Mouse (Mus musculus) small intestine, adult 2 months (tissue): ENCODE measurements around the gene Postn. TPM values are rescaled to one million over a fixed set of nuclear protein-coding genes. Genes with fewer than 3 reads are reported as not detected.

Experiments
- H3K27ac ChIP-seq: fragments of 200-500 bp; 2 replicates; pipeline ENCODE4 v1.5.1; 2012; ENCODE audit warnings: low read depth, low read length, control low read depth, inconsistent platforms; ENCODE audit not compliant: insufficient read depth
- H3K27me3 ChIP-seq: fragments of 200-500 bp; 2 replicates; pipeline ENCODE4 v1.6.1; 2012; ENCODE audit warnings: mild to moderate bottlenecking, moderate library complexity, low read length, inconsistent platforms; ENCODE audit not compliant: control insufficient read depth, insufficient read depth
- H3K36me3 ChIP-seq: fragments of 200-500 bp; 2 replicates; pipeline ENCODE4 v1.6.1; 2012; ENCODE audit warnings: mild to moderate bottlenecking, low read length, control low read depth, inconsistent platforms; ENCODE audit not compliant: control insufficient read depth, insufficient read depth
- H3K4me1 ChIP-seq: fragments of 200-500 bp; 2 replicates; pipeline ENCODE4 v1.6.1; 2012; ENCODE audit warnings: low read length, inconsistent platforms, mixed read lengths; ENCODE audit not compliant: control insufficient read depth, insufficient read depth, insufficient read length
- H3K4me3 ChIP-seq: fragments of 200-500 bp; 2 replicates; pipeline ENCODE4 v1.5.1; 2012; ENCODE audit warnings: low read depth, mild to moderate bottlenecking, control low read depth, inconsistent platforms, low read length, moderate library complexity
- CTCF ChIP-seq: fragments of 200-500 bp; IDR thresholded peaks from 2 replicates; pipeline ENCODE4 v1.5.1; 2012; ENCODE audit warnings: low read depth, mild to moderate bottlenecking, control low read depth, inconsistent platforms, low read length, moderate library complexity, mixed read lengths; ENCODE audit not compliant: insufficient replicate concordance, insufficient read length; ENCODE audit errors: extremely low read depth
- POLR2A ChIP-seq: fragments of 200-500 bp; IDR thresholded peaks from 2 replicates; pipeline ENCODE4 v1.6.1; 2012; ENCODE audit warnings: low read depth, mild to moderate bottlenecking, control low read depth, inconsistent platforms, low read length, moderate library complexity
- WGBS: fragments of 180-500 bp; shearing (Covaris S2); methylation state at CpG from one replicate; pipeline ENCODE4 v1.1.7; 2018; 5-methylcytosine and 5-hydroxymethylcytosine counted together
- polyA plus RNA-seq: library from polyadenylated mRNA; depleted of rRNA; stranded (reverse); fragments of >200 nt; gene quantifications from 2 replicates; pipeline ENCODE4 v1.2.3, GENCODE M21; 2012; rRNA removed

Gene Postn
- 3.0 and 3.9 TPM in 2 replicates for polyA plus RNA-seq

- Histone ChIP-seq H3K27me3 (no peaks in the 10 kb centered on the region), H3K36me3 (no peaks in the 10 kb centered on the region), H3K4me3 (0 out of 2 replicates have a peak within 1 kb of the TSS, but pooled peaks have one; percentile 15), H3K27ac (peak within 1 kb of the TSS; percentile 28; the same call in 1 of the 2 replicates), H3K4me1 (no peaks in the 10 kb centered on the region)
- WGBS: 49% methylated on average over 6 of the region's 6 CpGs
- TF ChIP-seq CTCF (no peak), POLR2A (no peak)
Measured at GRCm38 (mm10) chr3:54360897-54361296, at the start of gene Postn. Gene Postn (plus strand): TSS chr3:54361109.

- WGBS: 49% methylated on average over 2 of the region's 2 CpGs
- Histone ChIP-seq H3K27me3 (no peaks in the 10 kb centered on the region), H3K36me3 (no peaks in the 10 kb centered on the region), H3K4me3 (no peak overlapping the region), H3K27ac (no peak overlapping the region), H3K4me1 (no peaks in the 10 kb centered on the region)
- TF ChIP-seq POLR2A: no peak
- TF ChIP-seq CTCF: no peak
Measured at GRCm38 (mm10) chr3:54314055-54314454, 46.9 kb upstream of the Postn start.

GRCm38 (mm10) chr3:54352891-54353652 is 7.8 kb upstream of the Postn start:
- WGBS: 25% methylated on average over 9 of the region's 9 CpGs
- H3K4me1 ChIP-seq: no peaks in the 10 kb centered on the region
- H3K36me3 ChIP-seq: no peaks in the 10 kb centered on the region
- TF ChIP-seq CTCF (peak; percentile 74), POLR2A (no peak)
- H3K27ac ChIP-seq: no peak overlapping the region
- H3K27me3 ChIP-seq: no peaks in the 10 kb centered on the region
- H3K4me3 ChIP-seq: no peak overlapping the region

GRCm38 (mm10) chr3:54357561-54357960 is 3.3 kb upstream of the Postn start:
- Histone ChIP-seq H3K27me3 (no peaks in the 10 kb centered on the region), H3K4me1 (no peaks in the 10 kb centered on the region), H3K36me3 (no peaks in the 10 kb centered on the region), H3K27ac (no peak overlapping the region; the same call in 1 of the 2 replicates), H3K4me3 (no peak overlapping the region)
- TF ChIP-seq CTCF (no peak), POLR2A (no peak)
- WGBS: 62% methylated on average over 3 of the region's 3 CpGs

GRCm38 (mm10) chr3:54358463-54359189 is 2.3 kb upstream of the Postn start:
- 10% methylated on average over 15 of the region's 15 CpGs for WGBS
- Histone ChIP-seq H3K27me3 (no peaks in the 10 kb centered on the region), H3K4me1 (no peaks in the 10 kb centered on the region), H3K36me3 (no peaks in the 10 kb centered on the region), H3K27ac (0 out of 2 replicates have a peak overlapping the region, but pooled peaks have one; percentile 8), H3K4me3 (peak overlapping the region; percentile 18; the same call in 1 of the 2 replicates)
- TF ChIP-seq POLR2A (no peak), CTCF (no peak)

GRCm38 (mm10) chr3:54361656-54362055 is 747 bp downstream of the Postn start:
- Histone ChIP-seq H3K4me3 (no peak overlapping the region), H3K27ac (no peak overlapping the region), H3K27me3 (no peaks in the 10 kb centered on the region), H3K36me3 (no peaks in the 10 kb centered on the region), H3K4me1 (no peaks in the 10 kb centered on the region)
- TF ChIP-seq POLR2A (no peak), CTCF (no peak)

GRCm38 (mm10) chr3:54371015-54371414 is 10.1 kb downstream of the Postn start:
- TF ChIP-seq CTCF: no peak
- TF ChIP-seq POLR2A: no peak
- no peaks in the 10 kb centered on the region for H3K36me3 ChIP-seq
- no peak overlapping the region for H3K27ac ChIP-seq
- H3K4me3 ChIP-seq: no peak overlapping the region
- no peaks in the 10 kb centered on the region for H3K4me1 ChIP-seq
- no peaks in the 10 kb centered on the region for H3K27me3 ChIP-seq
- WGBS: 94% methylated on average over 1 of the region's 1 CpGs
